Mouse (Mus musculus) CH12.LX (cell line): Measurements from ENCODE around the gene Rtbdn. TPM values are rescaled to one million over a fixed set of nuclear protein-coding genes. Genes with fewer than 3 reads are reported as not detected.

Source experiments
- DNase-seq: peaks from one replicate; pipeline ENCODE4 v3.0.0-alpha.2; 2013; ENCODE audit errors: extremely low read depth
- H3K27ac ChIP-seq: 2 replicates; pipeline ENCODE4 v1.5.1; 2012; ENCODE audit warnings: low read depth, mild to moderate bottlenecking, control low read depth, moderate library complexity; ENCODE audit not compliant: insufficient read depth
- H3K27me3 ChIP-seq: replicated peaks from 2 replicates; pipeline ENCODE3; 2012; ENCODE audit warnings: inconsistent platforms
- H3K36me3 ChIP-seq, 2 experiments: replicated peaks in 1 of 2; 2 replicates each; pipeline versions ENCODE3 to v1.6.1; 2012; ENCODE audit warnings: inconsistent platforms in 1 of 2, low read length in 1 of 2, mild to moderate bottlenecking in 1 of 2, mixed read lengths in 1 of 2, moderate library complexity in 1 of 2; ENCODE audit not compliant: control insufficient read depth in 1 of 2, insufficient read depth in 1 of 2
- H3K4me1 ChIP-seq, 2 experiments: 2 replicates each; pipeline ENCODE4 v1.6.1; 2012; ENCODE audit warnings: inconsistent platforms in 1 of 2, moderate library complexity in 1 of 2; ENCODE audit not compliant: insufficient read depth in 2 of 2, control insufficient read depth in 1 of 2
- H3K4me2 ChIP-seq: 2 replicates; pipeline ENCODE4 v1.6.1; 2012; ENCODE audit warnings: low read depth, mild to moderate bottlenecking, control low read depth; ENCODE audit not compliant: poor library complexity, insufficient read depth, severe bottlenecking
- H3K4me3 ChIP-seq, 3 experiments: fragments of 150-350 bp in 1 of 3; sonication (generic) in 1 of 3; replicated peaks in 1 of 3; 2 replicates each; pipeline versions ENCODE3 to v1.5.1; 2011 to 2012; ENCODE audit warnings: low read depth in 2 of 3, low read length in 2 of 3, mild to moderate bottlenecking in 2 of 3, moderate library complexity in 2 of 3, control low read depth in 1 of 3, improper control_type of control experiment in 1 of 3, inconsistent platforms in 1 of 3, mixed read lengths in 1 of 3; ENCODE audit not compliant: poor library complexity in 1 of 3
- H3K79me2 ChIP-seq: replicated peaks from 2 replicates; pipeline ENCODE4 v1.6.1; 2012; ENCODE audit warnings: mild to moderate bottlenecking, moderate library complexity; ENCODE audit not compliant: control insufficient read depth, poor library complexity, insufficient read depth, severe bottlenecking; ENCODE audit errors: extremely low read depth
- H3K9ac ChIP-seq: 2 replicates; pipeline ENCODE4 v1.6.1; 2012; ENCODE audit warnings: low read depth, mild to moderate bottlenecking, control low read depth, moderate library complexity; ENCODE audit not compliant: insufficient read depth
- H3K9me3 ChIP-seq: replicated peaks from 2 replicates; pipeline ENCODE3; 2012; ENCODE audit warnings: low read length, inconsistent platforms, mixed read lengths
- CHD2 ChIP-seq: IDR thresholded peaks from 2 replicates; pipeline ENCODE4 v1.6.1; 2011; ENCODE audit warnings: low read length, improper control_type of control experiment
- E2F4 ChIP-seq: IDR thresholded peaks from 2 replicates; pipeline ENCODE4 v1.6.1; 2011; ENCODE audit warnings: low read depth, low read length, improper control_type of control experiment; ENCODE audit not compliant: insufficient replicate concordance
- ELF1 ChIP-seq: IDR thresholded peaks from 2 replicates; pipeline ENCODE4 v1.6.1; 2014; ENCODE audit warnings: low read depth, mild to moderate bottlenecking, inconsistent platforms, low read length, improper control_type of control experiment
- EP300 ChIP-seq: IDR thresholded peaks from 2 replicates; pipeline ENCODE4 v1.6.1; 2011; ENCODE audit warnings: low read length, improper control_type of control experiment
- ETS1 ChIP-seq: conservative IDR thresholded peaks from 2 replicates; pipeline ENCODE4 v1.6.1; 2012; ENCODE audit warnings: low read depth, mild to moderate bottlenecking, inconsistent platforms, low read length, improper control_type of control experiment, moderate library complexity
- GABPA ChIP-seq: IDR thresholded peaks from 2 replicates; pipeline ENCODE4 v1.6.1; 2012; ENCODE audit warnings: low read depth, low read length, improper control_type of control experiment, inconsistent platforms; ENCODE audit not compliant: insufficient replicate concordance
- HCFC1 ChIP-seq: IDR thresholded peaks from 2 replicates; pipeline ENCODE4 v1.6.1; 2012; ENCODE audit warnings: low read depth, mild to moderate bottlenecking, inconsistent platforms, low read length, improper control_type of control experiment
- IRF4 ChIP-seq: IDR thresholded peaks from 2 replicates; pipeline ENCODE4 v1.6.1; 2014; ENCODE audit warnings: low read depth, mild to moderate bottlenecking, inconsistent platforms, low read length, improper control_type of control experiment
- JUN ChIP-seq: IDR thresholded peaks from 2 replicates; pipeline ENCODE4 v1.6.1; 2011; ENCODE audit warnings: low read depth, mild to moderate bottlenecking, low read length, improper control_type of control experiment, moderate library complexity; ENCODE audit not compliant: insufficient read depth
- KAT2A ChIP-seq: IDR thresholded peaks from 2 replicates; pipeline ENCODE4 v1.6.1; 2012; ENCODE audit warnings: low read length, improper control_type of control experiment, inconsistent platforms; ENCODE audit not compliant: insufficient replicate concordance
- MAFK ChIP-seq: IDR thresholded peaks from 2 replicates; pipeline ENCODE4 v1.6.1; 2011; ENCODE audit warnings: low read length, improper control_type of control experiment; ENCODE audit not compliant: insufficient replicate concordance
- MAX ChIP-seq: IDR thresholded peaks from 2 replicates; pipeline ENCODE4 v1.6.1; 2011; ENCODE audit warnings: low read length, improper control_type of control experiment
- MAZ ChIP-seq: IDR thresholded peaks from 2 replicates; pipeline ENCODE4 v1.6.1; 2012; ENCODE audit warnings: low read depth, mild to moderate bottlenecking, inconsistent platforms, low read length, improper control_type of control experiment, moderate library complexity
- MEF2A ChIP-seq: IDR thresholded peaks from 2 replicates; pipeline ENCODE4 v1.6.1; 2014; ENCODE audit warnings: low read depth, mild to moderate bottlenecking, inconsistent platforms, low read length, improper control_type of control experiment, borderline replicate concordance
- MXI1 ChIP-seq: IDR thresholded peaks from 2 replicates; pipeline ENCODE4 v1.6.1; 2011; ENCODE audit warnings: mild to moderate bottlenecking, low read depth, low read length, improper control_type of control experiment
- MYC ChIP-seq: IDR thresholded peaks from 2 replicates; pipeline ENCODE4 v1.6.1; 2011; ENCODE audit warnings: low read depth, mild to moderate bottlenecking, improper control_type of control experiment, low read length
- NELFE ChIP-seq: IDR thresholded peaks from 2 replicates; pipeline ENCODE4 v1.6.1; 2011; ENCODE audit warnings: low read depth, low read length, improper control_type of control experiment
- NRF1 ChIP-seq: IDR thresholded peaks from 2 replicates; pipeline ENCODE4 v1.6.1; 2014; ENCODE audit warnings: low read depth, mild to moderate bottlenecking, inconsistent platforms, low read length, improper control_type of control experiment, moderate library complexity
- PAX5 ChIP-seq: IDR thresholded peaks from 2 replicates; pipeline ENCODE4 v1.6.1; 2012; ENCODE audit warnings: low read length, inconsistent platforms, mixed read lengths
- POLR2A ChIP-seq: IDR thresholded peaks from 2 replicates; pipeline ENCODE4 v1.6.1; 2011; ENCODE audit warnings: low read depth, mild to moderate bottlenecking, improper control_type of control experiment, low read length
- RCOR1 ChIP-seq: conservative IDR thresholded peaks from 2 replicates; pipeline ENCODE4 v1.6.1; 2012; ENCODE audit warnings: low read depth, mild to moderate bottlenecking, inconsistent platforms, low read length, improper control_type of control experiment
- SIN3A ChIP-seq: IDR thresholded peaks from 2 replicates; pipeline ENCODE4 v1.6.1; 2012; ENCODE audit warnings: low read length, improper control_type of control experiment, inconsistent platforms
- TBP ChIP-seq: conservative IDR thresholded peaks from 2 replicates; pipeline ENCODE4 v1.6.1; 2011; ENCODE audit warnings: low read depth, low read length, improper control_type of control experiment
- TCF12 ChIP-seq: IDR thresholded peaks from 2 replicates; pipeline ENCODE4 v1.6.1; 2014; ENCODE audit warnings: low read depth, mild to moderate bottlenecking, inconsistent platforms, low read length, improper control_type of control experiment
- USF1 ChIP-seq: IDR thresholded peaks from 2 replicates; pipeline ENCODE4 v1.6.1; 2014; ENCODE audit warnings: low read depth, mild to moderate bottlenecking, inconsistent platforms, low read length, improper control_type of control experiment
- USF2 ChIP-seq: conservative IDR thresholded peaks from 2 replicates; pipeline ENCODE4 v1.6.1; 2011; ENCODE audit warnings: low read depth, low read length, improper control_type of control experiment
- ZC3H11A ChIP-seq: IDR thresholded peaks from 2 replicates; pipeline ENCODE4 v1.6.1; 2012; ENCODE audit warnings: low read depth, mild to moderate bottlenecking, inconsistent platforms, low read length, improper control_type of control experiment
- ZKSCAN1 ChIP-seq: IDR thresholded peaks from 2 replicates; pipeline ENCODE4 v1.6.1; 2012; ENCODE audit warnings: low read depth, inconsistent platforms, low read length, improper control_type of control experiment, borderline replicate concordance
- ZMIZ1 ChIP-seq: IDR thresholded peaks from 2 replicates; pipeline ENCODE4 v1.6.1; 2012; ENCODE audit warnings: low read depth, mild to moderate bottlenecking, inconsistent platforms, low read length, improper control_type of control experiment
- dilution Hi-C: fragments of 300-500 bp; cut with MboI; formaldehyde crosslinking; loops from 2 replicates; pipeline ENCODE4 v1.14.3; 2020; ENCODE audit warnings: low sequenced_read_pairs; ENCODE audit not compliant: extremely low pct_unique_long_range_greater_than_20kb, extremely low pct_ligation_motif_present
- in situ Hi-C: fragments of 300-500 bp; cut with MboI; formaldehyde crosslinking; loops from 3 replicates; pipeline ENCODE4 v1.14.3; 2019; ENCODE audit warnings: low sequenced_read_pairs, low pct_ligation_motif_present, low pct_unique_long_range_greater_than_20kb, mixed read lengths
- polyA plus RNA-seq: library from polyadenylated mRNA; unstranded; fragments of >175 nt; gene quantifications from 2 replicates; pipeline ENCODE4 v1.2.1, GENCODE M21; 2012; ENCODE audit warnings: low read depth; ENCODE audit not compliant: insufficient read length
- total RNA-seq, 2 experiments: library from RNA; depleted of rRNA; stranded (reverse); fragments of 300-350 nt in 1 of 2; fragments of >200 nt in 1 of 2; gene quantifications; 2 replicates each; pipeline ENCODE4 v1.2.3; 2012 to 2014

The Rtbdn gene
- total and polyA plus RNA-seq, 3 experiments: 0.21 to 1.8 TPM; not detected in 1

- Histone ChIP-seq H3K27me3 (no peaks in the 10 kb centered on the region), H3K79me2 (peaks cover 16% of the 10 kb centered on the region), H3K4me1 (peaks cover 33 to 55% of the 10 kb centered on the region in 2 experiments), H3K9me3 (no peaks in the 10 kb centered on the region), H3K4me2 (peak overlapping the region; percentile 55), H3K9ac (peak overlapping the region; percentile 68), H3K36me3 (peaks cover 6 to 7% of the 10 kb centered on the region in 2 experiments), H3K4me3 (peak overlapping the region; percentile 2 to 94 (median 14)), H3K27ac (peak overlapping the region; percentile 94)
- dilution Hi-C loops (no loop called here), in situ Hi-C loops (no loop called here)
- DNase-seq: peak; percentile 65
- 0 out of 2 replicates have a peak, but pooled peaks have one; percentile 20 for TF ChIP-seq MYC
- TF ChIP-seq MAFK: no peak
- TF ChIP-seq USF2: no peak
- no peak for TF ChIP-seq NRF1
- no peak for TF ChIP-seq JUN
- TF ChIP-seq HCFC1: no peak
- TF ChIP-seq POLR2A: no peak; the same call in 1 of the 2 replicates
- no peak for TF ChIP-seq MXI1
- TF ChIP-seq E2F4: no peak
- no peak for TF ChIP-seq ELF1
- no peak for TF ChIP-seq MAZ
- TF ChIP-seq CHD2: peak; percentile 85
- peak; percentile 46; the same call in 1 of the 2 replicates for TF ChIP-seq SIN3A
- 0 out of 2 replicates have a peak, but pooled peaks have one; percentile 21 for TF ChIP-seq MEF2A
- peak; percentile 37 for TF ChIP-seq ETS1
- no peak for TF ChIP-seq PAX5
- TF ChIP-seq MAX: peak; percentile 54
- TF ChIP-seq NELFE: no peak
- no peak for TF ChIP-seq GABPA
- no peak for TF ChIP-seq RCOR1
- no peak for TF ChIP-seq TCF12
- TF ChIP-seq TBP: no peak
- no peak for TF ChIP-seq KAT2A
- no peak for TF ChIP-seq ZMIZ1
- TF ChIP-seq USF1: no peak
- TF ChIP-seq EP300: 0 out of 2 replicates have a peak, but pooled peaks have one; percentile 48
- no peak for TF ChIP-seq ZC3H11A
- TF ChIP-seq IRF4: 0 out of 2 replicates have a peak, but pooled peaks have one; percentile 10
- TF ChIP-seq ZKSCAN1: no peak
These were observed 35.1 kb downstream of the Rtbdn start for GRCm38 (mm10) chr8:84981644-84982498.
